Mouse (Mus musculus): ENCODE results near the gene Krt14. TPM values are rescaled to one million over a fixed set of nuclear protein-coding genes. Genes with fewer than 3 reads are reported as not detected.
"Not testable (repeated sequence)": the region's sequence is repeated elsewhere in the genome, so short reads cannot be mapped to it uniquely, and the experiment has no call there.

Gene Krt14
- 1.7 and 2.3 TPM in 2 replicates for polyA plus RNA-seq (2015; fragmentation: Nextera tagmentation; extraction: Ambion mirVana)

GRCm38 (mm10) chr11:100207498-100207897 lies at the start of gene Krt14:
Krt14 (minus strand) TSS chr11:100207548.
- no peak for ATAC-seq
- H3K9ac ChIP-seq (replicated peaks; ENCODE audit: low read depth) = no peak within 1 kb of the TSS
- DNase-seq (ENCODE audit: low spot score) = no peak
- H3K27ac ChIP-seq (ENCODE audit: low read length) = no peak within 1 kb of the TSS
- no peaks in the 10 kb centered on the region for H3K36me3 ChIP-seq (ENCODE audit: insufficient read depth, low read length)
- TF ChIP-seq CTCF (IDR thresholded peaks at IDR 0.05) (no peak), EP300 (IDR thresholded peaks at IDR 0.05) (no peak)
- no peak within 1 kb of the TSS for H3K4me2 ChIP-seq (replicated peaks; ENCODE audit: low read depth, low read length)
- H3K4me1 ChIP-seq (ENCODE audit: insufficient read depth, low read depth, low read length) = no peaks in the 10 kb centered on the region
- no peak within 1 kb of the TSS for H3K4me3 ChIP-seq (ENCODE audit: low read depth, low read length)
- H3K27me3 ChIP-seq (replicated peaks; ENCODE audit: insufficient read depth, low read length) = no peaks in the 10 kb centered on the region
- 79% methylated on average over 8 of the region's 8 CpGs for WGBS
- no peaks in the 10 kb centered on the region for H3K9me3 ChIP-seq (ENCODE audit: low read length)

GRCm38 (mm10) chr11:100255514-100255913 lies 48.2 kb upstream of the Krt14 start:
- H3K4me3 ChIP-seq (ENCODE audit: low read depth, low read length) = no peak overlapping the region
- H3K4me1 ChIP-seq (ENCODE audit: insufficient read depth, low read depth, low read length) = no peaks in the 10 kb centered on the region
- 90% methylated on average over 6 of the region's 6 CpGs for WGBS
- no peak overlapping the region for H3K4me2 ChIP-seq (replicated peaks; ENCODE audit: low read depth, low read length)
- H3K27me3 ChIP-seq (replicated peaks; ENCODE audit: insufficient read depth, low read length) = no peaks in the 10 kb centered on the region
- ATAC-seq = no peak
- H3K36me3 ChIP-seq (ENCODE audit: insufficient read depth, low read length) = no peaks in the 10 kb centered on the region
- no peaks in the 10 kb centered on the region for H3K9me3 ChIP-seq (ENCODE audit: low read length)
- H3K27ac ChIP-seq (ENCODE audit: low read length) = no peak overlapping the region
- DNase-seq (ENCODE audit: low spot score) = no peak
- no peak overlapping the region for H3K9ac ChIP-seq (replicated peaks; ENCODE audit: low read depth)
- TF ChIP-seq CTCF (IDR thresholded peaks at IDR 0.05) = no peak
- TF ChIP-seq EP300 (IDR thresholded peaks at IDR 0.05) = no peak

- H3K4me2 ChIP-seq (replicated peaks; ENCODE audit: low read depth, low read length) = no peak overlapping the region
- DNase-seq (ENCODE audit: low spot score) (no peak), ATAC-seq (no peak)
- H3K4me3 ChIP-seq (ENCODE audit: low read depth, low read length) = no peak overlapping the region
- no peaks in the 10 kb centered on the region for H3K9me3 ChIP-seq (ENCODE audit: low read length)
- no peaks in the 10 kb centered on the region for H3K27me3 ChIP-seq (replicated peaks; ENCODE audit: insufficient read depth, low read length)
- no peaks in the 10 kb centered on the region for H3K36me3 ChIP-seq (ENCODE audit: insufficient read depth, low read length)
- no peak overlapping the region for H3K27ac ChIP-seq (ENCODE audit: low read length)
- WGBS = 55% methylated on average over 5 of the region's 5 CpGs
- no peak overlapping the region for H3K9ac ChIP-seq (replicated peaks; ENCODE audit: low read depth)
- no peaks in the 10 kb centered on the region for H3K4me1 ChIP-seq (ENCODE audit: insufficient read depth, low read depth, low read length)
- TF ChIP-seq EP300 (IDR thresholded peaks at IDR 0.05) (no peak), CTCF (IDR thresholded peaks at IDR 0.05) (no peak)
These were observed 47.2 kb upstream of the Krt14 start for GRCm38 (mm10) chr11:100254360-100255090.

GRCm38 (mm10) chr11:100248852-100249465 lies 41.6 kb upstream of the Krt14 start, which contains the start of gene Krt16:
Krt16 (minus strand) TSS chr11:100248902.
- no peak within 1 kb of the TSS for H3K4me3 ChIP-seq (ENCODE audit: low read depth, low read length)
- DNase-seq (ENCODE audit: low spot score) (no peak), ATAC-seq (no peak)
- H3K27me3 ChIP-seq (replicated peaks; ENCODE audit: insufficient read depth, low read length) = no peaks in the 10 kb centered on the region
- no peak within 1 kb of the TSS for H3K27ac ChIP-seq (ENCODE audit: low read length)
- no peak for TF ChIP-seq CTCF (IDR thresholded peaks at IDR 0.05)
- TF ChIP-seq EP300 (IDR thresholded peaks at IDR 0.05) = no peak
- H3K4me1 ChIP-seq (ENCODE audit: insufficient read depth, low read depth, low read length) = no peaks in the 10 kb centered on the region
- no peaks in the 10 kb centered on the region for H3K36me3 ChIP-seq (ENCODE audit: insufficient read depth, low read length)
- no peak within 1 kb of the TSS for H3K9ac ChIP-seq (replicated peaks; ENCODE audit: low read depth)
- no peaks in the 10 kb centered on the region for H3K9me3 ChIP-seq (ENCODE audit: low read length)
- 77% methylated on average over 7 of the region's 7 CpGs for WGBS
- no peak within 1 kb of the TSS for H3K4me2 ChIP-seq (replicated peaks; ENCODE audit: low read depth, low read length)

- not testable (repeated sequence) for H3K4me3 ChIP-seq (ENCODE audit: low read depth, low read length); H3K9me3 ChIP-seq (ENCODE audit: low read length); H3K4me1 ChIP-seq (ENCODE audit: insufficient read depth, low read depth, low read length); ATAC-seq; H3K9ac ChIP-seq (replicated peaks; ENCODE audit: low read depth); DNase-seq (ENCODE audit: low spot score); H3K36me3 ChIP-seq (ENCODE audit: insufficient read depth, low read length); H3K27ac ChIP-seq (ENCODE audit: low read length); H3K4me2 ChIP-seq (replicated peaks; ENCODE audit: low read depth, low read length); H3K27me3 ChIP-seq (replicated peaks; ENCODE audit: insufficient read depth, low read length)
- whole genome bisulfite sequencing = 68% methylated on average over 7 of the region's 7 CpGs
These were observed 39.1 kb upstream of the Krt14 start for GRCm38 (mm10) chr11:100246471-100246870.

- ATAC-seq; H3K4me1 ChIP-seq (ENCODE audit: insufficient read depth, low read depth, low read length); DNase-seq (ENCODE audit: low spot score); H3K36me3 ChIP-seq (ENCODE audit: insufficient read depth, low read length); H3K4me3 ChIP-seq (ENCODE audit: low read depth, low read length); H3K9ac ChIP-seq (replicated peaks; ENCODE audit: low read depth); H3K27ac ChIP-seq (ENCODE audit: low read length); H3K27me3 ChIP-seq (replicated peaks; ENCODE audit: insufficient read depth, low read length); H3K4me2 ChIP-seq (replicated peaks; ENCODE audit: low read depth, low read length); H3K9me3 ChIP-seq (ENCODE audit: low read length): not testable (repeated sequence)
- 82% methylated on average over 4 of the region's 4 CpGs for WGBS
These were observed 32.9 kb upstream of the Krt14 start for GRCm38 (mm10) chr11:100240272-100240671.

All from lung, postnatal 0 days (tissue).